Mouse (Mus musculus) 3134 (cell line): ENCODE data around the gene Mark2.
"Not testable (repeated sequence)": the region's sequence is repeated elsewhere in the genome, so short reads cannot be mapped to it uniquely, and the experiment has no call there.

Experiments
- DNase-seq: peaks from one replicate; pipeline ENCODE4 v3.0.0-alpha.2; 2011; ENCODE audit warnings: low spot score; ENCODE audit not compliant: insufficient read length; ENCODE audit errors: extremely low read depth

Gene Mark2

DNA sequence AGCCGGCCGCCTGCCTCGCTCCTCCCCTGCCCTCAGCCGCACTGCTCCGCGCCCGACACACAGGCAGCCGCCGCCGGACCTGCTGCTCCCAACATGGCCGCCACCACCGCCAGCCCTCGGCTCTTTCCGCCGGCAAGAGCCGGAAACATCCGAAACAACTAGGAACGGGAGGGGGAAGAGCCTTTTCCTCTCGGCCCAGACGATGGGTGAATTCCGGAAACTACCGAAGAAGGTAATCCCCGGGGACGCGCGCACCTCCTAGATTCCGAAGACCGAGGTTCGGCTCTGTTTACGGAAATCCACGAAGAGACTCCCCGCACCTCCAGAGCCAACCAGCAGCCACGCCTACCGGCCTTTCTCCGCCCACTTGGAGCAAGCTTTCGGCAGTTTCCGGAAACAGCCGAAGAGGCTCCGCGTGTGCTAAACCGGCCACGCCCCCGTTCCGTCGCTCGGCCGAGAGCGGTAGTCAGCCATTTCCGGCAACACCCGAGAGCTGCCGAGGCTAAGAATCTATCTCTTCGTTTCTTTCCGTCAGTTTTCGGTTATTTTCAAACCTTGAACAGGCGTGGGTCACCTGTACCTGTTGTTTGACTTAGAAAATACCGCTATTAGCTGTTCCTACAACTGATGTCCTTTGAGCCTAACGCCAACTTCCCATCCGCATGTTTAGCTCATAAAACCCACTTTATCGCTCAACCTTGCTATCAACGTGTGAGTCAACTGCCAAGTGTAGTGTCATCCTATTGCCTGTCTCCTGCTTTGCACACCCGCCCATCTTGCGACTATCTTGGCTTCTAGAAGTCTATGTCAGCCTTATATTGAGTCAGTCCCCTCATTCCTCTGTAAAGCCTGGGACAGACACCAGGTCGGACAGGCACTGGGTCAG, at the start of gene Mark2:
Mark2 (minus strand) TSS at position 349 of the 886 bp plus-strand sequence.
- DNase-seq, result peak; percentile 96

DNA sequence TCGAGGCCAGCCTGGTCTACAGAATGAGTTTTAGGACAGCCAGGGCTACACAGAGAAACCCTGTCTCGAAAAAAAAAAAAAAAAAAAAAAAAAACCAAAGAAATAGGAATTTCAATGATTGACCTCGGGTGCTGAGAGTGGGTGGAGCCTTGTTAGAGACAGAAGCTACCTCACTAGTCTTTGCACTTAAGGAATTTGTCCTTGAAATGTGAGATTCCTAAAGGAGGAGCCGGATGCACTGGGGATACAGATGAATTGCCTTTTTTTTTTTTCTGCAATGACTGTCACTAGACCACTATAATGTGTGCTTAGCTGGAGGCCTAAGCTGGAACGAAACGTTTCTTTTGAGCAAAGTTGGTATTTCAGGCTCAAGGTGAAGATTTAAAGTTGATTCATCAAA, 46.8 kb upstream of the Mark2 start:
- no peak for DNase-seq

DNA sequence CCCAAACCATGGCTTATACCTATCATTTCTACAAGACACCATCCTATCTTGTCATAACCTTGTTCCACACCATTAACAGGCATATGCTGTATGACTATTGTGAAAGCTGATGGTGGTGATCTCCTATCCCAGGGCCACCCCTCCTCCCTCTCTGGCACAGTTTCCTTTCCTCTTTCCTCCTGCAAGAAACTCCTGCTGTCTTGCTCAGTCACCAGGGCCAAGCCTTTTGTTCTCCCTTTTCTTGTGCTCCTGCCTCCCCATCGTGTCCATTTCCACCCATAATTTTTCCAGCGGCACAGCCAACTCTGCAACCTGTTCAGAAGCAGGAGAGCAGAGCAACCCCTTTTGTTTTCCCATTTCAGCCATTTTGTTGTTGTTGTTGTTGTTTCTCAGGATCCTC, 44.4 kb upstream of the Mark2 start:
- DNase-seq, result no peak

DNA sequence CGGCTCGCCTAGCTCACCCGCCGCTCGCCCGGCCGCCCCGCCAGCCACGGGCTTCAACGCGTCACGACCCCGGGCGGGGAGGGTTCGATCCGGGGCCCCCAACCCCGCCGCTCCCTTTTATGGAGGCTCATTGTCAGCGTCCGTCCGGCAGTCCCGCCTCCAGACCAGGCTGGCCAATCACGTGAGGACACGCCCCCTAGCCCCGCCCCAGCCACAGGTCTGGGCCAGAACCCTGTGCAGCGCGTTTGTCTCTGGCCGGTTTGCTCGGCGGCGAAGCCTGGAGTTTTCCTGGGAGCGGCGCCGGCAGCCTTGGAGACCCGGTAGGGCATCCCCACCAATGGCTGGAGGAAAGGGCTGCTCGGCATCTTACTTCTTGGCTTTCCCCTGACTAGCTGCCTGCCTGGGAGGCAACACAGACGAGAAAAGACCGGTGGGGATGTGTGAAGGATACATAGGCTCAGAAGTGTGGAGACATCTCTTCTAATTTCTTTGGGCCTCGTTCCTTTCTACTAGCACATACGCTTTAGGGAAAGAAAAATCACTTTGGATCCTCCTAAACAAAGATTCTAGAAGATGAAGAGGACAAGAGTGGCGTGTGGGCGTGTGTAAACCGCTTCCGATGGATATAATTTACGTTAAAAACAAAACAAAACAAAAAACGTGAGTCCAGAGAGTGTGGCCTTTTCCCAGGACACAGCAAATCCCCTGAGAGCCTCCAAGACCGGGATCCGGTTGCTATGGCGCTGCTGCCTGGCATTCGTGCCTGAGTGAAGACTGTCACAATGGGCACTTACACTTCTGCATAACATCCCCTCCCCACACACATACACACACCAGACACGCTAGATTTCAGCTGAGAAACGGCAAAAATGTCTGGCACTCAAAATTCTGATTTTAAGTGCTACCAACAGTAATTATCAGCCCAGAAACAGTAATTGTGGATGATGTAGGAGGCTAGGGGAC, 41.5 kb upstream of the Mark2 start, which contains the start of gene Spindoc:
Spindoc (minus strand) TSS at position 92 of the 963 bp plus-strand sequence.
- peak; percentile 93 for DNase-seq

DNA sequence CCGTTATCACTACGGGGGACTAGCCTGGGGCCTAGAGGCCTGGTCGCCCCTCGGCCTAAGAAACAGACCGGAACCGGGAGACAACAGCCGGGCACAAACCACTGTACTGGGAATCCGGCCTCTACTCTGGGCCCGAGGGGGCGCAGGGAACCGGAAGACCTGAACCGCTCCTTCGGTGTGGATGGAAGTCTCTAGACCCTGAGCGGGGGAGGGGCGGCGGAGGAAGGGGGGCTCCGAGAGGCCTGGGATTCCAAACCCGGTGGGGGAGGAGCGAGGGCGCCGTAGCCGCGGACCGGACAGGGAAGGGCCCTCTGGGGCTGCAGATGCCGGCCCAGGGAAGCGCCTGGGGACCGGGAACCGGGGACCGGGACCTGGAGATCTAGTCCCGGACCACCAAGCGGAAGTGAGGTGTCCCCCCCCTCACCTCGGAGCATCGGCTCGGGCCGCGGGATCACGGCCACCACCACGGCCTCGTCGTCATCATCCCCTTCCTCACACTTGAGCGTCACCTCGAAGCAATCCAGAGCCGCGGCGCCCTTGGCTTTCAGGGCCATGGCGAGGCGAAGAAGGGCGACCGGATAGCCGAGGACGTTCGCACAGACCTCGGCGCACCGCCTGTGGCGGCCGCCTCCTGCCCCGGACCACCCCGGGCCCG, 40.7 kb upstream of the Mark2 start:
- DNase-seq, result peak; percentile 70

DNA sequence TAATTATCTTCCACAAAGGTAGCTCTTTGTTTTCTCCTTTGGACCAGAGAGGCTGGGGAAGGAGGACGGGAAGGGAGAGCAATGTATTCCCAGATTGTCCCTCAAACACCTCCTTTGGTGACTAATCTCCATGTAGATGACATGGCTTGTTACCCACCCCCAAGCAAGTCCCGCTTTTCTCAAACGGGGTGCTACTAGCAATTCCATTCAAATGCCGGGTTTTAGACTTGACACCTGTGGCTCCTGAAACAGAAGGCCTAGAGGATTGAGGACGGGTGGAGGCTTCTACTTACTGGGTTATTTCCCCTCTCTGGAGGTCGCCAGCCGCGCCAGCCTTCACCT, 40.2 kb upstream of the Mark2 start:
- no peak for DNase-seq

DNA sequence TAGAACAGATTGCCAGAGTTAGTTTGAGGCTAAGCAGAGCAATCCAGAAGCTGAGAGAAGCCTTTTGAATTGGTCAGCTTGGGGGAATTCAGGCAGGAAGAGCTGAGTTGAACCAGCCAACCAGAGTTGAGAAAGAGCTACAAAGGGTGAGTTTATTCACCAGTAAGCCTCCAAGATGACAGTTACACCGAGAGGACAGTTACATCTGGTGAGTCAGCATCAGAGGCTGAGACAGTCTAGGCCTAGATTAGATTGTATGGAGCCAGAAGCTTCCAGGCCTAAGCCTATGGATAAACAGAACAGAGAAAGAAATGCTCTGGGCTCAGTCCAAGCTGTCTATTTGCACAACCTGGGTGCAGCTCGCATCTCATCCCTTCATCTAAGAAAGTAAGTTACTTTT, 36.0 kb upstream of the Mark2 start:
- no peak for DNase-seq

DNA sequence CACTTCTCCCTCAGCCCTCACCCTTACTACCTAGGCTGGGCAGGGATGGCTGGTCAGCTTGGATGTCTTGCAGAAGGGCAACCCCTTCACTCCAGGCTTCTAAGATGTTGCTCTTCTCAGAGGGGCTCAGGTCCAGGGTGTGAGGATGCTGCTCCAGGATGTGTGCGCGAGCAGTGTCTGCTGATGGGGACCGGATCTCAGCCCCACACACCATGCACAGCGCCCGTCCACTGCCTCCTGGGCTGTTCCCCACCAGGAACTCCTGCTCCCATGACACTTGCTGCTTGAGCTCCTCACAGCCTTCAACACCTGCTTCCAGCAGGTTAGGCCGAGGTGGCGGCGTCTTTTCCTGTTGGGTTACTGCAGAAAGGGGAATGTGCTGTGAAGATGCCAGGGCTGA, 32.8 kb upstream of the Mark2 start:
- DNase-seq, result no peak

DNA sequence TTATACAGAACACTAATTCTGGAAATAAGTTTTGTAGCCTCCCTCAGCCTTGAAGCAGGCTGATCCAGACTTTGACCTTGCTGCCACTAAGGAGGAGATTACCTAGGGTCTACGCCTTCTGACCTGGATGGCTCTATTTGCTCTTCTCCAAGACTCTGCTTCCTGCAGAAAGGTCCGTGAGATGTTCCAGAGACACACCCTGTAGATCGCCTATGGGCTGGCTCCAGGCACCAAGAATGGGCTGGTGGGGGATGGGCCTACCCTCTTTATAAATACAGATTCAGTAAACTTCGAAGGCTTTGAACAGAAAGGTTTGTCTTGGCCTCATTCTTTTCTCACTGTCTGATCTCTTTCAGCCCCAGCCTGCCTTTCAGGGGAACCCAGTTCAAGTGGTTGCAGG, 27.8 kb upstream of the Mark2 start:
- DNase-seq, result not testable (repeated sequence)

DNA sequence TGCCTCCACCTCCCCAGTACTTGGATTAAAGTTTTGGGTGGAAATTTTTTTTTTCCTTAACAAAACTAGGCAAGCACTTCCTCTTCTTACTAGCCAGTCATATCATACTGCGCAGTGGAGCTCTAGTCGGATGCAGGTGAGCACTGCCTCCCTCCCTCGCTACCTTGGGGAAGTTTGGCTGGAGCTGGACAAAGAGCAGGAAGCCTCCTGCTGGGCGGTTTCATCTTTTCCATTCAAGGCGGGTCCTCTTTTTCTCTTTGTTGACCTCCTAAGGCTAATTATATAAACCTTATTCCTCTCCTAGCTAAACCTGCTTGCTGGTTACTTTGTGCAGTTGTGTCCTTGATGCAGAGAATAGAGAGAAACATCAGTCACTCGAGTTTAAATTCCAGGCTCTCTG, 12.0 kb upstream of the Mark2 start:
- no peak for DNase-seq

DNA sequence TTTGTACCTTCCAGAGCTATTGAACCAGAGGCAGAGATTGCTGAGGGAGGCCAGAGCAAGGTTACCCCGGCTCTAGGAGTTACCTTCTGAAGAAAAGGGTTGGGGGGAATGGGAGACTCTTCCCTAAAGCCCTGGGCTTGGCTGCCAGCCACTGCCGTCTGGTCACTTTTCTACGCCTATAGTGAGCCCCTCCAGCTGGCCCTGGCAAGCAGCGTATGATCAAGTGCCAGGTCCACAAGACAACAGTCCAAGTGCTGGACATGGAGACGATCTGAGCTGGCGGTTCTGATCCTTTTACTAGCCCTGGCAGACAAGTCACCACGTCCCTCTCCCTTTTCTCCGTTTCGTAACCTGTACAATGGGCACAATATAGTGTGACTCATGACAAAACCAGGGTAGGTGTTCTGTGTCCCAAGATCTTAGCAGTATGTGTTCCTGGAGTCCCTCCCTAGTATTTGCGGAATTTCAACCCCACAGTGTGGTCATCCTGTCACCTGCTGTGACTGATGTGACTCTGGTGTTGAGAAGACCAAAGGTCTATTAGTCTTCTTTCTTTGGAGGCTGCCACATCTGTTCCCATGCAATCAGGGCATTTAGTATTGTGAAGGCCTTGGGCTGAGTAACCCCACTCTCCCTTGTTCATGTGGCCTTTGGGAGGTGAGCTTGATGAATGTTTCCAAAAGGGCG, 11.3 kb upstream of the Mark2 start:
- DNase-seq, result no peak

DNA sequence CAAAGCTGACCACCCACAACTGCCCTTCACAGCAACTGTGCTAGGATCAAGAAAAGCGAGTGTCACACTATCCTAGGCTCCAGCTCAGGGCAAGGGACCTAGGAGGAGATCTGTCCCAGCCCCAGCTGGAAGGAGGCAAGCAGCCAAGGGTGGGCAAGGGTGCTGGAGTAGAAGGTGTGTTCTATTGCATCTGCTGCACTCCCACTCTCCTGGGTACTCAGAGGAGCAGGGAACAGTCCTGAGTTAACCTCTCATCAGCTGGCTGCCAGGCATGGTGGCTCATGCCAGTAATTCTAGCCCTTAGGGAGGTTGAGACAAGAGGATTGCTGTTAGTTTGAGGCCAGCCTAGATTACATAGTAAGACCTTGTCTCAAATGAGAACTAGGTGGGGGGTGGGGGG, 8.3 kb upstream of the Mark2 start:
- DNase-seq, result no peak

DNA sequence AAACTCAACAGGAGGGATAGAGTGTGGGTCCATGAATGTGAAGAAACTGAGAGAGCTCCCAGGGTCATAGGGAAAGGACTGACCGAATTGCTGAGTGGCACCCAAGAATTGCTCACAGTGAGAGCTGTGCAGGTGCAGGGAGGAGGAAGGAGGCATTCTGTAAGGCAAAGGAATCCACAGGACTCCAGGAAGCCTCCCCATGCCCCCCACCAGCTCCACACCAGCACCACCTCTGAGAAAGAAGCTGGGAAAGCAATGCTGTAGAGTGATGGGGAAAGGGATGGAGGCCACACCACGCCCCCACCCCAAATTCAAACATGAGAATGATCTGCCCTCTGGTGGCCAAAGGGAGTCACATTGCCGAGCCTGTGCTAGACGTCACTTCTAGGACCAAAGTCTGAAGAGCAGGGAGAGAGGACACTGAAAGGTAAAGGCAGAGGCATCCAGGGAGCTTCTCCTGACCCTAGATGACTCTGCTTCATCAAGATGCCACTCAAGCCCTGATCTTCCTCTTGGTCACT, 3.6 kb upstream of the Mark2 start:
- peak; percentile 21 for DNase-seq

DNA sequence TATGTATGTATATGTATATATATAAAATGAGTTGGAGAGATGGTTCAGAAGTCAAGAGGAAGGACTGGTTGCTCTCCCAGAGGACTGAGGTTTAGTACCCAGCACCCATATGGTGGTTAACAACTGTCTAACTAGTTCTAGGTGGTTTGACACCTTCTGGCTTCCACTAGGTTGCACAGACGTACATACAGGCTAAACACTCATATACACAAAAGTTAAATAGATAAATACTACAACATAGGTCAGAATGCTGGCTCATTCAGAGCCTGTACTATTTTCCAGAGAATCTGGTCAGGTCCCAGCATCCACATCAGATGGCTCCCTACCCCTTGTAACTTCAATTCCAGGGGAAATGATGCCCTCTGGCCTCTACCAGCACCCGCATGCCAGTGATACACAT, 986 bp upstream of the Mark2 start:
- no peak for DNase-seq

DNA sequence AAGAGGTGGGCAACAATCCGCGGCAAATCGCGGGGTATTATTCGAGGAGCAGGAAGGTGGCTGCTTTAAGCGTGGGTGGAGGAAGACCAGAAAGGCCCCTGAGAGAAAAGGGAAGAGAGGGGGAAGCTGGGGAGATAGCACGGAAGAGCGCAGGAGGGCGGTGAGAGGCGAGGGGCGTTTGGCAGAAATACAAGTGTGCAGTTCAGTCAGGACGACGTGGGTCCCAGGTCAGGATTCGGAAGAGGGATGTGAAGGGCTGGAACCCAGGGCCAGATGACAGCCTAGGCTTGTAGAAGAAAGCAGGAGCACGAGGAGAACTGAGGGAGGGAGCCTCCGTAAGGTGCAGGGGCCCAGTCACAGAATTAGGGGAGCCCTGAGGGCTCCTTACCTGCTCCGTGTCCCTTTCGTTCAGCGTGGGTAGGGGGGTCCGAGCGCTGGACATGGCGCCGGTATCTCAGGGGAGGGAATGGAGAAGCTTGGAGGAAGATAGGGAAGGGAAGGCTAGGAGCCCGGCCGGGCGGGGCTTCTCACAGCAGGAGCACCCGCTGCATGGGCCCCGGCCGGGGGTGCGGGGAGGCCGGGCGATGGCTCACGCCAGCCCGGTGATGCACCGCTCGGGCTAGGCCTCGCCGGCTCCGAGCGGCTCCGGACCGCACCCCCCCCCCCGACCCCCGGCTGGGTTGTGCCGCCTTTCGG, 732 bp downstream of the Mark2 start:
- DNase-seq, result no peak

DNA sequence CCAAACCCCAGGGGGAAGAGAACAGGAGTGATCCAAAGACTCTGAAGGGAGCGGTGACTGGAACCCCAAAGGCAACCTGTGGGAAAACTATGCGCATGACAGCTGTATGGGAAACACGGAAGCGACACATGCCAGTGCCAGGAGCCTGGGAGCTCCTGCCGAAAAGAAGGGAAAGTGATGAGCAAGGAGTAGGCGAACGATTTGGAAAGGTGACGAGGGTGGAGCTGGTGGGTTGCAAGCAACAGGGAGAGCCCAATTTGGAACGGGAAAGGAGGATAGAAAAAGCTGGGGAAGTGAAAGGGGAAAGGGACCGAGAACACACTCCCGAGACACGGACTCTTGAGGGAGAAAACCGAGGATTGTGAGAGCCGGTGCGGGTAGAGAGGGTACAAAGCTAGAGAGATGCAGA, 1.3 kb downstream of the Mark2 start:
- no peak for DNase-seq

DNA sequence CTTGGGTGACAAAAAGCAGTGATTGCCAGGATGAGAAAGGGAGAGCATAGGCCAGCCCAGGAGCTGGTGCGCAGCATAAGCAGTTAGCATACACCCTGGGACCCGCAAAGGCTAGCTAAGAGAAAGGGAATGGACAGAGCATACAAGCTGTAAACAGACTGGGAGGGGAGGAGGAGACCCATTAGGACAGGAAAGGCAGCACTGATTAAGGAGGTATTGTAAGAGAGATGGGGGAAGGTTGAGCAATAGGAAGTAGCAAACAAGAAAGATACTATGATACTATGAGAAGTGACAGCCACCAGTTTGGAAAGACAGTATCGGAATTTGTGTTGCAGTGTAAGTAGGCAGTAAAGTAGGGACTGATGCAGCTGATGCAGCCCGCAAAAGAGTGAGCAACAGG, 1.8 kb downstream of the Mark2 start:
- no peak for DNase-seq

DNA sequence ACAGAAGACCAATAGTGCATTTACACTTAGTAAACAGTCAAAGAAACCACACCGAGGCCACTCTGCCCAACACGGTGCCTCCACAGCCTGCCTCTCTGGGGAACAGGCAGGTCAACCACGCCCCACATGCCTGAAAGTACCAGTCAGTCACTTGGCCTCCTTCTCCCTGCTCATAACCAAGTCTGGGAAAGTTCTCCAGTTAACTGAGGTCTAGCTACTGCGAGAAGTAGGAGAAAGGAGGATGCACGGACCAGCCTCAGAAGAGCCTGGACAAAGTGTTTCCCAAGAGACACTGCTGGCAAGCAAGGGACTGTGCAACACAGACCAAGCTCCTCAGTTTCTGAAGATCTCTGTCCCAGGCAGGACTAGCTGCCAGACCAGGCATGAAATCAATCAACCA, 2.6 kb downstream of the Mark2 start:
- DNase-seq, result peak; percentile 69

DNA sequence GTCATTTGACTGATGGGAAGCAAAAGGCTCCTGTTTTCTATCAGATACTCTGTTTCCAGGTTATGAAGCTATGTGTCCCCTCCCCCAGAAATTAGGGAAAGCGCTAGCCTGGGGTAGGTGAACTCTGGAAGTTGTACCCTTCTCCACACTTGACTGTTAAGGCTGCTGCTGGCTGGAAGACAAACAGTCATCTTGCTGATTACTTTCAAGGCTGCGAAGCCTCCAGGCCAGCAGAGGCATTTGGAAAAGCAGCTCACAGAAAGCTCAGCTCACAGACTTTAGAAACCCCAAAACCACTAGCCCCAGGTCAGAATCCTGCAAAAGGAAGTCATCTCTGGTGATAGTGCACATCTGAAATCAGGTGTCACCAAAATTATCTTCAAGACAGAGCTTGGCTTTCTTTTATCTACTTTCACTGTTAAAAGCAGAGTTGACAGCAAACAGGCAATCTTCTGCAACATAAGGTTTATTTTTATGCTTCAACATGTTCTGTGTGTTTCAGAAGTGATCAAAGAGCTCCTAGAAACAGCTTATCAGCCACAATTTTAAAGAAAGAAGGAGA, 3.8 kb downstream of the Mark2 start:
- DNase-seq, result no peak
